Mouse (Mus musculus) retina, postnatal 7 days (tissue): Measurements from ENCODE around the gene Phykpl.
A peak's percentile ranks its signal among the peaks of the same experiment; 100 is the strongest.

Source experiments
- DNase-seq: peaks from one replicate; pipeline ENCODE4 v3.0.0-alpha.2; 2012; ENCODE audit warnings: low read depth, low spot score

Gene Phykpl

GRCm38 (mm10) chr11:51584431-51585248, at the start of gene Phykpl:
TSS of gene Phykpl (plus strand) at chr11:51584757.
- DNase-seq = peak; percentile 90

GRCm38 (mm10) chr11:51538388-51538787, 46.2 kb upstream of the Phykpl start:
- no peak for DNase-seq

- DNase-seq = no peak
These were observed 45.4 kb upstream of the Phykpl start for GRCm38 (mm10) chr11:51538919-51539758.

GRCm38 (mm10) chr11:51539759-51540282, 44.7 kb upstream of the Phykpl start:
- peak; percentile 95 for DNase-seq

- no peak for DNase-seq
These were observed 42.1 kb upstream of the Phykpl start for GRCm38 (mm10) chr11:51542424-51542823.

GRCm38 (mm10) chr11:51543487-51544050, 41.0 kb upstream of the Phykpl start:
- DNase-seq = no peak

- no peak for DNase-seq
These were observed 40.1 kb upstream of the Phykpl start for GRCm38 (mm10) chr11:51544413-51544812.

- no peak for DNase-seq
These were observed 38.7 kb upstream of the Phykpl start for GRCm38 (mm10) chr11:51545811-51546210.

GRCm38 (mm10) chr11:51551253-51551652, 33.3 kb upstream of the Phykpl start:
- no peak for DNase-seq

- no peak for DNase-seq
These were observed 32.5 kb upstream of the Phykpl start for GRCm38 (mm10) chr11:51552091-51552490.

GRCm38 (mm10) chr11:51554590-51554989, 30.0 kb upstream of the Phykpl start:
- DNase-seq = no peak

- no peak for DNase-seq
These were observed 29.5 kb upstream of the Phykpl start for GRCm38 (mm10) chr11:51555066-51555465.

- DNase-seq = no peak
These were observed 21.3 kb upstream of the Phykpl start for GRCm38 (mm10) chr11:51563276-51563675.

- no peak for DNase-seq
These were observed 19.5 kb upstream of the Phykpl start for GRCm38 (mm10) chr11:51565062-51565461.

- DNase-seq = no peak
These were observed 18.6 kb upstream of the Phykpl start for GRCm38 (mm10) chr11:51565951-51566350.

GRCm38 (mm10) chr11:51568801-51569200, 15.8 kb upstream of the Phykpl start:
- DNase-seq = no peak

- no peak for DNase-seq
These were observed 8.1 kb upstream of the Phykpl start for GRCm38 (mm10) chr11:51576454-51576853.

- DNase-seq = no peak
These were observed 7.0 kb upstream of the Phykpl start for GRCm38 (mm10) chr11:51577587-51577986.

GRCm38 (mm10) chr11:51579024-51579423, 5.5 kb upstream of the Phykpl start:
- DNase-seq = no peak

GRCm38 (mm10) chr11:51582713-51583112, 1.8 kb upstream of the Phykpl start:
- DNase-seq = peak; percentile 51

GRCm38 (mm10) chr11:51584057-51584430, 513 bp upstream of the Phykpl start:
- no peak for DNase-seq

GRCm38 (mm10) chr11:51585608-51586252, 1.2 kb downstream of the Phykpl start:
- no peak for DNase-seq
